Mouse (Mus musculus) retina, adult 2 months (tissue): Measurements from ENCODE around the gene Plcb2.

Experiments
- DNase-seq: peaks from one replicate; pipeline ENCODE4 v3.0.0-alpha.2; 2012; ENCODE audit warnings: low read depth, low spot score

Plcb2 gene

GRCm38 (mm10) chr2:118716677-118717076, 11.6 kb downstream of the Plcb2 start:
- DNase-seq: no peak

- DNase-seq: no peak
Measured at GRCm38 (mm10) chr2:118714230-118714629, 14.0 kb downstream of the Plcb2 start.

- DNase-seq: no peak
Measured at GRCm38 (mm10) chr2:118713631-118714030, 14.6 kb downstream of the Plcb2 start.

- no peak for DNase-seq
Measured at GRCm38 (mm10) chr2:118711038-118711494, 17.2 kb downstream of the Plcb2 start.

- no peak for DNase-seq
Measured at GRCm38 (mm10) chr2:118709655-118710221, 18.5 kb downstream of the Plcb2 start.

GRCm38 (mm10) chr2:118708472-118708871, 19.8 kb downstream of the Plcb2 start:
- no peak for DNase-seq

- DNase-seq: no peak
Measured at GRCm38 (mm10) chr2:118706436-118706835, 21.8 kb downstream of the Plcb2 start.

GRCm38 (mm10) chr2:118703913-118704730, 24.1 kb downstream of the Plcb2 start, which contains the start of gene Ankrd63:
Ankrd63 (minus strand) TSS chr2:118703963.
- DNase-seq: no peak

- no peak for DNase-seq
Measured at GRCm38 (mm10) chr2:118702883-118703761, 25.1 kb downstream of the Plcb2 start.

GRCm38 (mm10) chr2:118701971-118702882, 26.0 kb downstream of the Plcb2 start:
- no peak for DNase-seq

GRCm38 (mm10) chr2:118701161-118701560, 27.1 kb downstream of the Plcb2 start:
- no peak for DNase-seq

GRCm38 (mm10) chr2:118700179-118701062, 27.8 kb downstream of the Plcb2 start:
- peak; percentile 25 for DNase-seq

- DNase-seq: no peak
Measured at GRCm38 (mm10) chr2:118697955-118698354, 30.3 kb downstream of the Plcb2 start.

GRCm38 (mm10) chr2:118697311-118697877, 30.8 kb downstream of the Plcb2 start:
- no peak for DNase-seq

GRCm38 (mm10) chr2:118696451-118697308, 31.6 kb downstream of the Plcb2 start:
- DNase-seq: no peak

GRCm38 (mm10) chr2:118695677-118696232, 32.5 kb downstream of the Plcb2 start:
- DNase-seq: peak; percentile 44

GRCm38 (mm10) chr2:118693370-118693966, 34.8 kb downstream of the Plcb2 start:
- DNase-seq: no peak

GRCm38 (mm10) chr2:118689875-118690274, 38.4 kb downstream of the Plcb2 start:
- DNase-seq: no peak
